Mouse (Mus musculus): Measurements from ENCODE around the gene Abcc9.
A peak's percentile ranks its signal among the peaks of the same experiment; 100 is the strongest.

Gene Abcc9

DNA sequence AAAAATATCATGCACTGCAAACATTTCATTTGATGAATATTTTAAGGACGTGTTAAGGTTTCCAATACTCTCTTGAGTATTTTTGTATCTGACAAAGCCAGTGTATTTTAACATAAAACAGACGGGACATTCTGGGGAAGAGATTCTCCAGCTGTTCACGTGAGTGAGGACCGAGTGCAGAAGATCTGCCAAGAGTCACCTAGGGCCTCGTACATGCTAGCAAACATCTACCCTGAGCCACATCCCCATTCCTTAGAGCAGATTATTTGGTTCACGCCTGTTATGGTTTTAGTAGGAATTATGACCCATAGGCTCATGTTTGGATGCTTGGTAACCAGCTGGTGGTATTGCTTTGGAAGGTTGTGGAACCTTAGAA, 159.3 kb downstream of the Abcc9 start:
- DNase-seq = no peak

DNA sequence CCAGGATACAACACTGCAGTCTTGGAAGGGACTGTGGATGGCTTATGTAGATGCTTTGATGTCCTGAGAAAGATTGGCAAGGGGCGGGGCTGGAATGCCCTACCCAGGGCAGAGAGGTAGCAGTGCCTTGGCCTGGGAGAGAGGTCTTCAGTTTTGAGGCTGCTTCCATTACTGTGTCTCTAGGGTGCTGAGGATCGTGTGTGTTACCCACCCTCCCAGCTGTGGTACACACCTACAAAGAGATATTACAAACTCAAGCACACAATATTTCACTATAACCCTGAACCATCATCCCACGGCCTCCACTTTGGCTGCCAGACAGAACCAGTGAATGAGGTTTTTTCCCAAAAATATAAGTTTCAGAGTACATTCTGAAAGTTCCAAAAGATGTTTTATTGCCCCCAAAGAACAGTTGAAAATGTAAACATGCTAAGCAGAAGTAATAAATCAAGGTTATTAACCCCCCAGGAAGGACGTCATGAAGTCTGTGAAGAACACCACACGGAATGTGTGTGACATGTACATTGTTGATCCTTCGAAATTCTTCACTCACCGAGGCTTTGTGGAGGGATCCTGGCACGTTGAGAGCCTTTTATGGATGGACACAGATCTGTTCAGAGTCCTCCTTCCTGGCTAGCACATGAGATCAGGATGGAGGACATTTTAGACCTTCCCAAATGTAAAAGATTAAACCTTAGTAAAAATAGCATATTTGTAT, 159.9 kb downstream of the Abcc9 start:
- no peak for DNase-seq

DNA sequence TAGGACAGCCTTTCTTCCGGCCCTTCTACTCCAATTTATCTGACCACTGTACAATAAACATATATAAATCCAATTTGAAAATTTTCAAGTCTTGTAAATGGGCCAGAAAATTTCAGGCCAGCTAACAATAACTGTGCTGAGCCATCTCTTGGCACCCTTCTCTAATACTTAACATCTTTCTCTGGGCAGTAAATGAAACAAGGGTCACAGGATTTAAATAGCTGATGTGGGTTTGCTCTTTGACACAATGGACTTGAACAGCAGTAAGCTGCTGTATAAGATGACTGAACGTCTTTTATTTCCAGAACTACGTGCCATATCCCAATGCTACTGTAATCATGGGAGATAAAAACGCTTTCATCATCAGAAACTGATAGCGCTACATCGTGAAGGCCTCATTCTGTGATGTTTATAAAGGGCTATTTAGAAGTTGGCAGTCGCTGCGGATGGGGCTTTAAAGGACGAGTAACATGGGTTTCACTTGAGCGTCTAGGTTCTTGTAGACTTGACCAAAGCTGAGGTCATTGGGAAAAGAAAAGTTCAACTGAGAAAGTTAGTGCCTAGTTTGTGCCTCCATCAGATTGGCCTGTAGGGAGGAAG, 161.5 kb downstream of the Abcc9 start:
- no peak for DNase-seq

DNA sequence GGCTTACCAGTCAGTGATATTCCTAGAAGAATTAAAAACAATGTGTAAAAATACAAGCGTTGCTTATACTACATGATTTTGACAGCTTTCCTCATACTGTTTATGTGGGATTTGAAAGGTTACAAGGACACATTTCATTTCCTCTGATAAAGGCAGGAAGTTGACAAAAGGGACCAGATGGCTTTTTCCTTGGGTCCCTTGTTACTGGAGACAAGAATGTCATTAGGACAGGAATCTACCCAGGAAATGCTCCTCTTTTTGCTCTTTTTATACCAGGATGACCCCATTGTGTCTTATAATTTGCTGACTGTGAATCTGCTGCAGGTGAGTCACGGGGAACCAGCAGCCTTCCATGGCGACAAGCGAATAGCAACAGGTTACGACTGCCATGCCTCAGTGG, 162.0 kb downstream of the Abcc9 start:
- no peak for DNase-seq

DNA sequence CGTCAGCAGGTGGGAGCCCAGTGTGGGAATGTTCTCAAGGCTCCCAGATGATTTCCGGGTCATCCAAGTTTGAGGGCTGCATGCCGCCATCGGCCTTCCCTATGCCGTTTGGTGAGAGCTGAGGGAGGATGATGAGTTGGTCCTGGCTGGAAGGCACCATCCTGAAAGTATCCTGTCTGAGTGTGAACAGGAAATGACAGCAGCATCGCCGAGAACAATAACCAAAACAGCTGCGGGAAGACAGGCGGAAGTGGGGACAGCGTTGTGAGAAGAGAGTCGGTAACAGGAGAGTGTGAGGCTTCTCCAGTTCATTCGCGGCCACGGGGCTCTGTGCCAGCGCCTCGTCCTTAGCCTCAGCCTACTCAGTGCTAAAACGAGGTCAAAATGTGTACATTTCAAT, 163.6 kb downstream of the Abcc9 start:
- peak; percentile 86 for DNase-seq
